Mouse (Mus musculus) retina, postnatal 7 days (tissue): ENCODE data around the gene Gm15217.

Source experiments
- DNase-seq: peaks from one replicate; pipeline ENCODE4 v3.0.0-alpha.2; 2012; ENCODE audit warnings: low read depth, low spot score

Gm15217 gene

GRCm38 (mm10) chr14:46391621-46392170 lies 12.5 kb downstream of the Gm15217 start:
- no peak for DNase-seq

DNA sequence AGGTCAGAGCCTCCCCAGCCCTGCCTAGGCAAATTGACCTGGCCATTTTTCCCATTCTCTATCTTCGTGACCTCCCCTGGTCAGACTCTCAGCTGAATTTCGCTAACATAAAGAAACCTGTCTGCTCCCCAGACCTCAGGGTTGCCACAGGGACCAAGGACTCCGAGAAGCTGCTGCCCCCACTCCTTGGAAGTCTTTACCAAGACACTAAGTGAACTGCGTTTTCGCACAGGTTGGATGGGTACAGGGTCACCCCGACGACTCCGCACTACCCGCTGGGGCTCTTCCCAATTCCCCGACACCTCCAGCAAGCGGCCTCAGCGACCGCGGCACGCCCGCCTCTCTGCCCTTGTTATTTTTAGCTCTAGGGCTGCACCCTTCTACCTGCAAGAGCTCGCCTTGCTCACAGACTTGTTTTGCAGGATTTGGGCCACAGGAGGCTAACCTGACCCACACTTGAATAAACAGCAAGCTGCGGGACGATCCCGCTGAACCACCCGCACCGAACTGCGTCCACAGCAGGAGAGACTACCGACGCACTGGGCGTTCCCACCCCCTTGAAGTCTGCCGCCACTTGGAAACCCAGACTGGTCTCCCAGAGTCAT lies 19.0 kb downstream of the Gm15217 start:
- DNase-seq, result no peak

DNA sequence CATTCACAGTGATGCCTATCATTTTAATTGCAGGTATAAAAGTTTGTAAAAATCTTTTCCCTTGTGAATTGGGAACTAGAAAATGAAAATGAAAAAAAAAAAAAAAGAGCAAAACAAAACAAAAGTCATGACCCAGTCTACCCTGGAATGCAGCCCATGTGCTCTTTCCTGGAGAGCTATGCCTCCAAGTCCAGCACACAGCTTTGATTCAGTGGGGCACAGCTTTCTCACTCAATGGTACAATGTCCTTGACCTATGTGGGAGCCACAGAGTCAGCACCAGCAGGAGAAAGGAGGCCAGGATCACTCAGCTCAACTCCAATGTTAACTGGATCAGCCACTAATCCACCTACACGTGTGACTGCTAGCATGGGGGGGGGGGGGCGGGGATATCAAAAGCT lies 20.7 kb downstream of the Gm15217 start:
- DNase-seq, result no peak

- DNase-seq, result no peak
Measured at GRCm38 (mm10) chr14:46408319-46408718, 29.1 kb downstream of the Gm15217 start.

- DNase-seq, result no peak
Measured at GRCm38 (mm10) chr14:46409016-46409415, 29.8 kb downstream of the Gm15217 start.

- DNase-seq, result no peak
Measured at GRCm38 (mm10) chr14:46410557-46411120, 31.4 kb downstream of the Gm15217 start.

- no peak for DNase-seq
Measured at GRCm38 (mm10) chr14:46412497-46413000, 33.3 kb downstream of the Gm15217 start.

GRCm38 (mm10) chr14:46418371-46419097 lies 39.3 kb downstream of the Gm15217 start:
- no peak for DNase-seq

DNA sequence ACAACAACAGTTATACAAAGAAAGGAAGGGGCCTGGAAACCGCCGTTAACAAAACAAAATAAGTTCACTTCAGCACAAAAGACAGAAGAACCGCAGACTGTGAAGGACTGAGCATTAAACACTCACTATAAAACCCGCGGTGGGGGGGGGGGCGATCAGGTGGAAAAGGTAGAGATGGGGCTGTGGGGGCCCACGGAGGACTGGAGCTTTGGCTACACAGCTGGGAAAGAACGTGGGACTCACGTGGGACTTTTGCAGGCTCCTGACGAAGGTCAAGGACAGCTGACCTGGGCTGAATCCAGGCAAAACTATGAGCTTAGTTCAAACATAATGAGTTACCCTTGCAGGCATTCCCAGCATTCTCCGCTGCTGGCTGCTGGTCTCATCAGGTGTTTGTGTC lies 40.1 kb downstream of the Gm15217 start:
- no peak for DNase-seq

GRCm38 (mm10) chr14:46421823-46422222 lies 42.6 kb downstream of the Gm15217 start:
- DNase-seq, result no peak

- no peak for DNase-seq
Measured at GRCm38 (mm10) chr14:46427251-46427650, 48.0 kb downstream of the Gm15217 start.

DNA sequence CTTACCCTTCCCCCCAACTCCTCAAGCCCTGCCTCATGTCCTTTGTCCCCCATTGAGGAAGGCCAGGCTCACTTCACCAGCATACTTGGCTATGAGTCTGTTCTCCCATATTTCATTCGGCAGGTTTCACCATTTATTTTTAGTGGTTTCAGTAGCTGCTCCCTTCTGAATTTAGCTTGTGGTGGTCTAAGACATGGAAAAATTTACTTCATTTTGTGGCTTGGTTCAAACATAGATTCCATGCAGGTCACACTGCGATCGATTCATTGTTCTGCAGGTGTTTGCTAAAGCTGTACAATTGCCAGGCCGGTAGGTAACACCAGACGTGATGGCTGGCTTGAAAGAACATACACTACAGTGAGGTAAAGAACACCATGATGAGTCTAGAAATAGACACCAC lies 51.0 kb downstream of the Gm15217 start:
- no peak for DNase-seq
